Mouse (Mus musculus) gonadal fat pad, adult 2 months (tissue): ENCODE results near the gene Tmem135. TPM values are rescaled to one million over a fixed set of nuclear protein-coding genes. Genes with fewer than 3 reads are reported as not detected.

Experiments used
- DNase-seq: peaks from one replicate; pipeline ENCODE4 v3.0.0-alpha.2; 2012; ENCODE audit warnings: low read depth
- polyA plus RNA-seq: library from polyadenylated mRNA; depleted of rRNA; stranded (reverse); fragments of >200 nt; gene quantifications from 2 replicates; pipeline ENCODE4 v1.2.3, GENCODE M21; 2012

Tmem135 gene
- polyA plus RNA-seq, 1 experiment, result 108 TPM

DNA sequence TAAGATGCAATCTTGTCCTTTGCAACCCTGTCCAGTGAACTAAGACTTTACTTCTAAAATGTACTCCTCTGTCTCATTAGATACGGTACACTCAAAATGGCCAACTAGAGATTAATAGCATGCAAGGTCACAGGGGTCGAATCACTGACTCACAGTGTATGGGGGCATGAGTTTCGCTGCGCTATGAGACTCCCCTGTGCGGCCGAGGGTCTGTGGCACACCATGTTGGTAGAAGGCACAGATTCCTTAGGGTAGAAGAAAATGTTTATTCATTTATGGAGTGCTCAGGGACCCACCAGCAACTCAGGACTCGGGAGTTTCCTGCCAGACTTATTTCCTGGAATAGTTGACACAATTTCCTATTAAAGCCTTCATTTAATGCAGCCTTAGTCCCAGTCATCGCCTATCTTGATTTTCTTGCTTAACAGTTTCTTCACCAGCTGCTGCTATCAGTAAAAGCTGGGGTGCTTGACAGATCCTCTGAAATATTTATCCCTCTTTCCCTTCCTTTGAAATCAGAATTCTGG, 14.2 kb upstream of the Tmem135 start:
- no peak for DNase-seq

DNA sequence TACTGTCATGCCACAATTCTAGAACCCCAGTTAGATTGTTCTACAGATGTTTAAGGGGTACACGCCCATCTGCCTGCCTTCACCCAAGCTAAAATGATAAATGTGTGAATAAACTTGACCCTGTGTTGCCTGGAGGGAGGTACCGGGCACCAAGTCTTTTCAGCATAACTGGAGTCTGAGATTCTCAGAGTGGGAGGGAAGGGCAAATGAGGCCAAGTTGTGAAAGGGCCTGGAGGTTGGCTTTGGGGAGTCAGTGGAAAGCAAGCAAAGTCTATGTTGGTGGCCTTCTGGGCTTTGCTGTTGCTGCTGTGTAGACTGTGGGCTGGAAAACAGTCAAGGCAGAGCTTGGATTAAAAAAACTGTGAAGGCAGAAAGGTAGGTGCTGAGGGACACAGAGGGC, 13.7 kb upstream of the Tmem135 start:
- no peak for DNase-seq

DNA sequence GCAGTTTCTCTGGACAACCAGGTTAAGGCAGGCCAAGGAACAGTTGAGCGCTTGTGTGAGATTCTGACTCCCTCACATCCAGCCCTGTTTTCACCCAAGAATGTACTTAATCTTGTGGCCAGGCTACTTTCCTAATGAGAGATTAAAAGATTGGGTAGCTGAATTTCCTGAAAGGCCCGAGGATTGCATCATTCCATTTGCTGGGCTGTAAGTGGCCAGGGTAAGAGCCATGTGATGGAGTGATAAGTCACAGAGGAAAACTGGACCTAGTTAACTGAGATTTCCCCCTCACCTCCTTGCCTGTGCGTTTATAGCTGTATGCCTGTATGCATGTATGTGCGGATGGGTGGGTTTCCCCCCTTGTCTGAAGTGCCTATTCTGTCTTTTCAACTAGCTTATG, 12.0 kb upstream of the Tmem135 start:
- no peak for DNase-seq

DNA sequence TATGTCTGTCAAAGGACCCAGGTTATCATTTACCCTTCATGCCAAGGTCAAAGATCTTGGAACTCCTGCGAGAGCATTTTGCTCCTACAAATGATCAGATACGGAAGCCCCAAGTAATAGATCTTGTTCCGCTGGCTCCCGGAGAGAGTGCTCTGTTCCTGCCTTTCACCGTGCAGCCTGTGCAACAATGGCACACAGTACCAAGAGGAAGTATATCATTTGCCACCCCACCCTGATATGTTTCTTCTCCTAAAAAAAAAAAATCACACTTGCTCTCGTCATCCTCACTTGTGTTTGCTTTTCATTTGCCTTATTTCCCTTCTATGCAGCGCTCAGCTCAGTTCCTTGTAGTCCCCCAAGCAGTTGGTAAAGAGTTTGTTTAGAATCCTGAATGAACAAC, 8.1 kb upstream of the Tmem135 start:
- no peak for DNase-seq

DNA sequence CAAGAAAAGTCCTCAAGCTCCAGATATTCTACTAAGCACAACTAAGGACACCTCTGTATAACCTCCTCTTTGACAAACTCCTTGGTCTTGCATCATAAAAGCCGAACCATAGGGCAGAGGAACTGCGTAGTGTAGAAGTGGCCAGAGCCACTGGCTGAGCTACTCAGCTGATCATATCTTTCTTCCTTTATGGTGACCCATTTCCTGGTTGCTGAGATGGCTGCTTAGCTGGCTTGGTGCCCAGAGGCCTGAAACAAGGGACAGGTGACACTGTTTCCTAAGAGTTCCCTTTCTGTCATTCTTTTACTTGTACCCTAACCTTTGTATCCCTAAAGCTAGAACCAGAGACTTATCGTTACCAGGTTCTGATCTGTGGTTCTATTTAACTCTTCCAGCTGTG, 7.3 kb upstream of the Tmem135 start:
- DNase-seq, result no peak

DNA sequence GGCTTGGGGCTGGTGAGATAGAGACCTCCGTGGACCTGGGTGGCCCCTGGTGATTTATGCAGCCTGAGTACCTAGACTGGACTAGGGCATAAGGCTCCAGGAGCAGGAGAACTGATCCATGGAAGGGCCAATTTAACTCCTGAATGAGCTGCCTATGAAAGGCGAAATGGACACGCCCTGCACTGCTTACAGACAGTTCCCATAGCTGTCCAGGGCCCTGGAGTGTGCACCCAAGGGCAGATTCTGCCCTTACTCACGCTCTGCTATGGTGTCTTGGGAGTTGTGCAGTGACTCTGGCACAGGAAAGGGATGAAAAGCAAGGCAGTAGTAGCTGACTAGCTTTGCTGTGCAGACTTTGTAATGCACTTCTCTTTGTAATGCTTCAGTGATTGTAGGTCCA, 6.3 kb upstream of the Tmem135 start:
- DNase-seq, result no peak

DNA sequence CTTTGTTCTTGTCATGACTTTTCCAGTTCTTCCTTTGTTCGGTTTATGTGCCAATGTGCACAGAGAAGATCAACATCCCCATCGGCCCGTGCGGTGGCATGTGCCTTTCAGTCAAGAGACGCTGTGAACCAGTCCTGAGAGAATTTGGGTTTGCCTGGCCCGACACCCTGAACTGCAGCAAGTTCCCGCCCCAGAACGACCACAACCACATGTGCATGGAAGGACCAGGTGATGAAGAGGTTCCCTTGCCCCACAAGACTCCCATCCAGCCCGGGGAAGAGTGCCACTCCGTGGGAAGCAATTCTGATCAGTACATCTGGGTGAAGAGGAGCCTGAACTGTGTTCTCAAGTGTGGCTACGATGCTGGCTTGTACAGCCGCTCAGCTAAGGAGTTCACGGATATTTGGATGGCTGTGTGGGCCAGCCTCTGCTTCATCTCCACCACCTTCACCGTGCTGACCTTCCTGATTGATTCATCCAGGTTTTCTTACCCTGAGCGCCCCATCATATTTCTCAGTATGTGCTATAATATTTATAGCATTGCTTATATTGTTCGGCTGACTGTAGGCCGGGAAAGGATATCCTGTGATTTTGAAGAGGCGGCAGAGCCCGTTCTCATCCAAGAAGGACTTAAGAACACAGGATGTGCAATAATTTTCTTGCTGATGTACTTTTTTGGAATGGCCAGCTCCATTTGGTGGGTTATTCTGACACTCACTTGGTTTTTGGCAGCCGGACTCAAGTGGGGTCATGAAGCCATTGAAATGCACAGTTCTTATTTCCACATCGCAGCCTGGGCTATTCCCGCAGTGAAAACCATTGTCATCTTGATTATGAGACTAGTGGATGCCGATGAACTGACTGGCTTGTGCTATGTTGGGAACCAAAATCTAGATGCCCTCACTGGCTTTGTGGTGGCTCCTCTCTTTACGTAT, 3.3 kb upstream of the Tmem135 start:
- no peak for DNase-seq

DNA sequence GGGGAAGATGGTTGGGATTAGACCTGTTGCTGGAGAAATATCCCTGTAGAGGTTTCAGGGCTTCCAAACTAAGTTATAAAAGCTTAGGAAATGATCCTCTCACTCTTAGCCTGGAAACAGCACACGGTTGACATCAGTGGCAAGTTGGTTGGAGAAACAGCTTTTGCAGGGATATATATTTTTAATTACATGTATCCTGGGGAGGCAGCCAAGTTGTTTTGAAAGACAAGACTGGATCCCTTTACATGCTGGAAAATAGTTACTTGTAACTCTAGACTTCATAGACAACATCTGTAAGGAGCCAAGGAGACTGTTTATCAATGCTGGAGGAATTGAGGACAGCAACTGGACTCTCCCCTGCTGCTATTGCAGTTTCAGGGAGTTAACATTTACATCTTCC, 2.0 kb upstream of the Tmem135 start:
- DNase-seq, result no peak

DNA sequence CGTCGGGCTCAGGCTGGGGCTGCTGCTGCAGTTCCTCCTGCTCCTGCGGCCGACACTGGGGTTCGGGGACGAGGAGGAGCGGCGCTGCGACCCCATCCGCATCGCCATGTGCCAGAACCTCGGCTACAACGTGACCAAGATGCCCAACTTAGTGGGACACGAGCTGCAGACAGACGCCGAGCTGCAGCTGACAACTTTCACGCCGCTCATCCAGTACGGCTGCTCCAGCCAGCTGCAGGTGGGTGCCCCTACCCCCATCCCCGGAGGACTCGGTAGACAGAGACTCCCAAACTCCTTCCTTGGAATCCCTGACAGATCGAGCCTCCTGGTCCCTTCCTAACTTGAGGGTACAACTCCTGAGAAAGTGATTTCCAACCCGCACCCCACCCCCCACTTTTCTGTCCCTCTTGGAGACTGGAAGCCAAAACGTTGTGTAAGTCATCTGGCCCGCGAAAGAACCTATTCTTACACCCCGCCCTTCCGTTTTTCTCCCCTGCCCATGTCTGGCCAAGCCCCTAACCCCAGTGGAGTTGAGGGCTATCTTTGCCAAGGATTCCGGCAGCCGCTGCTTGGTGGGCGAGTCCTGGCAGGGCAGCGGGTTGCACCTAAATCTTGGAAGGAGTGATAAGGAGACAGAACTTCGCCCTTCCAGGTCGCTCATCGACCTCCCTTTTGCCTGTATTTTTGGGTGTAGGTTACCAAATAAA, 865 bp upstream of the Tmem135 start:
- DNase-seq, result no peak

DNA sequence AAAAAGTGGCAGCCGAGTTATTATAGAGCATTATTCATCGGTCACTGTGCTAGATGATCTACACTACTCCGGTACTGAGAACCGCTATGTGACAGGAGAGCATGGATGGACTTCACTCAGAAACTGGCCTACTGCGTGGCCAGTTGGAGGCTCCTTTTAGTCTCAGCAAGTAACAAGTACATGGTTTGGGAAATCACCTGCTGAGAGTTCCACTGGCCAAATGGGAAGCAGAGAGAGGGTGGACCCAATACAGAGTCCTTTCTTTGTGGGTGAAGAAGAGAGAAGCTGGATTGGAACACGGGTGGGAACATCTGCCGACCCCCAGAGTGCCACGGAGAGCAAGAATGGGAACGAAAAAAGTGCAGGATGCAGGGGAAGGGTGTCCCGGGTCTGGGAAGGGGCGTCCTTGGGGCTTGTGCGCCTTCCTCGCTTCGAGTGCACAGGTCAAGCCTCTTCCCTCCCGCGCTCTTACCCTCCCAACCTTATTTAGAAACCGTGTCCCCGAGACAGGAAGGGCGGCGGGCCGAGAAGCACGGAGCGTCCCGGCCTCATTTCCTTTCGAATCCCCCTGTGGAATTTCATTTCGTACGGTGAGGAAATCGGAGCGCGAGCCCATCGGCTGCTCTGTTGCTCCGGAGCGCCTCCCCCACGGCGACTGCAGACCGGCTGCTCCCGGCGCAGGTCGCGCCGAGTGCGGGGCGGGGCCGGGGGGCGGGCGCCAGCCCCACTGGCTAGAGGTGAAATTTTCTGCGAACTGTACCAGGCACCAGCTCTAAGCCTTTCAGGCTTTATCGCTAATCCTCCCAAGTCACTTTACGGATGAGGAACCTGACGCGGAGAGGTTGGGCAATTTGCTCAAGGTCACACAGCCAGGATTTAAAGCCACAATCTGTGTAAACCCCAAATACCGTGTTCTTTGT, 709 bp downstream of the Tmem135 start:
- DNase-seq, result no peak

DNA sequence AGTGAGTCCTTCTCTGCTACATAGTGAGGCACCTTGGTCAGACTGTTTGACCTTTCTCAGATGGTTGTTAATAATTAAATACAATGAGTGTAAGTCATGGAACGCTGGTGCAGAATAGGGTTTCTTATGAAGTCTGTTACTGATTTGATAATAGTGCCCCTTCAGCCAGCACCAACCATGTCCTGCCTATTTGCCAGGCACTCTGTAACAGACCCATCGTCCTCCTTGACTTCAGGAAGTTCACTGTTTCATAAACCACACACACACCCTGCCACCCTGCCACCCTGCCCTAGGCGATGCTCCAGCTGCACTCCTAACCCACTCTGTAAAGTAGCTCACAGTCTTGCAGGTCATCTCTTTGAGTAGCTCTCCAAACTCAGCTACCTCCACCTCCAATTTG, 2.1 kb downstream of the Tmem135 start:
- DNase-seq, result no peak

DNA sequence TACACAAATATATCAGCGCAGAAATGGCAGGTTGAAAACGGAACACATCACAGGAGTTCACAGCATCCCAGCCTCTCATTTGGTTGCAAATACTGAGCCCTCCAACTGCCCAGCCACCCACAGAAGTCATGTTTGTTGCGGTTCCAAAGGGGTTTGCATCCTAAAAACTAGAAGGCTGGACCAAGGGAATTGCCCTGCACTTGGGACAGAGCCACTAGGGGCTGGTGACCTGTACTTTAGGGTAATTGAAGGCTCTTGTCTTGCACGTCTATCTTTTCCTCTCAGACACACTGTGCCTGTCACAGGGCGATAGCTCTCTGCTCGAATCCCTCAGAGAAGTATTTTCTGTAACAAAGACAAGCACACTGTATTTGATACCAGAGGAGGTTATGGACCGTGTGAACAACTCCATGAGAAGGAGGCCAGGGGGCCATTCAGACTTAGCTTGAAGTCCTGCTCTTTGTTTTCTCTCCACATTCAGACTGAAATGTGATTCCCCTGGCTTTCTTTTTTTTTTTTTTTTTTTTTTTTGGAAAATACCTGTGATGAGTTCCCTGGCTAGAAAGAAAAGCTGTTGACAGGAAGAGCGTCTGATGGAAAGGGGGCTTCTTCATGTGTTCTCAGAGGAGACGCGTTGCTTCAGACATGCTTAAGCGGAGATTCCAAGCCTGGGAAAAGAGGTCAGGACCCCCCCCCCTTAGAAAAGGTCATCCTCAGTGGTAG, 2.7 kb downstream of the Tmem135 start:
- no peak for DNase-seq

DNA sequence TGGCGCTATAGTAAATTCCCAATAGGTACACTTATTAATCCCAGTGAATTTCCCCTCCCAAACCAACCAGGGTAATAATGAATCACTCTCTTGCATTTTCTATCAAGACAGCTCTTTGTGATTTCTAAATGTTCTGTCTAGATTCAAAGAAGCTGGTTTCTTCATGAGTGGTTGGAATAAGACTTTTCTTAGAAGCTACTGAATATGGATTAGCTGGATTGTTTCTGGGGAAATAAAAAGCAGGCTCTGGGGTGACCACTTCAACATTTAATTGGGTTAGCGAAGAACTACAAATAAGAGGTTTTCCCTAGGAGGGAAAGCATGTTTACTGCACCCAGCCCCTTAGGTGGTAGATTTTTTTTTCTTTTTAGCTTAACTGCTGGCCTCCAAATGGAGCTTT, 3.3 kb downstream of the Tmem135 start:
- no peak for DNase-seq

DNA sequence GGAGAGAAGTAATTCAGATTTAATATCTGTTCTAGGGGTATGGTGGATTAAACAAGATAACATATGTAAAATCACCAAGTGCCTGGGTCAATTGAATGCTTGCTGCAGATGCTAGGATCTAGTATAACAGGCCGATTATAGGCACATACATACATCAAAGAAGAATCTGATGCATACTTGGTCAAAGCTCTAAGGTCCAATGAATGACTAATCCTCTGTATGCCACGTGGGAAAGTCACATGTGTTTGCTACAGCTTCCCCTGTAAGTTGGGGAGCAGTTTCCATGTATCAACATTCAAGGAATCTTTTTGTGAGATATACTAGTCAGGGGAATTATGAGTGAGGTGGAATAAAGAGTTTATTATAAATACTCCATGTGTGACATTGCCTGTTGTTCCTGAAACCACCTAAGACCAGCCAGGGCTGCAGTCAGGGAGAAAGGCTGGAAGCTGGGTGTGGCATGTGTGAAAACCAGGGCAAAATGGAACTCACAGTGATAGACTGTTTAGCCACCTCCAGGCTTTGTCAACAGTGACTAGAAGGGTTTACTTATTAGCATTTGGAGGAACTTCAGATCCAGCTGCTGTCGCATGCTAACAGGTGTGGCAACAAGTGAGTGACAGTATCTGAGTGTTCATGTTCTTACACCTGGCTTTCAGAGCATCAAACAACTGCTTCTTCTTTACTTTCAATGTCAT, 6.0 kb downstream of the Tmem135 start:
- DNase-seq, result no peak

DNA sequence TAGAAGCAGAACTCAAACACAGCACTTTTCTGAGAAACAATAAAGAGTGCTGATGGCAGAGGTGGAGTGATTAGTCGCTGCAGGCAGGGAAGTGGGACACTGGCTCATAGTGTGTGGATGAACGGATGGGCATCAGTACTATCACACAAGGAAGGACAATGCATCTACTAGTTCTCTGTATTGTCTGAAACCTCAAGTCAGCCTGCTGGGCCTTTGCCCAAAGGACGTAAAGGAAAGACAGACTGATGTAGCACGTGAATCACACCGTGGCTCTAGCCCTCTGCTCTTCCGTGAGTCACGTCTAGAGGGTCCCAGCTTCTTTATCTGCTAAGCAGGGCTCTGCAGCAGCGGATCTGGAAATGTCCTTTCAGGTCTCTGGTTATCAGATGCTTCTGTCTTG, 7.6 kb downstream of the Tmem135 start:
- DNase-seq, result no peak

DNA sequence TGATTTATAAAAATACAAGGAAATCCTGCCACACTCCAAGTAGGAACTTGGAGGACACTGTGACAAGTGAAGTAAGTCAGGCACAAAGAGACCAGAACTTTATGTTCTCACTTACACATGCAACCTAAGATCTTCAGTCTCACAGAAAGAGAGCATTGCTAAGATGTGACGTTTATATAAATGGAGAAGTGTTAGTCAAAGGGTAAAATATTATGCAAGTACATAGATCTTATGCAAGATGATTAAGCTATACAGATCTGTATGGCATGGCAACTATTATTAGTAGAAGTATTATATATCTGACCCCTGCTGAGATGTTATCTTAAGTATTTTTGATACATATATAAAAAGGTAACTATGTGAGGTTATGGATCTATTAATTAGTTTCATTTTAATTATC, 8.6 kb downstream of the Tmem135 start:
- DNase-seq, result no peak

DNA sequence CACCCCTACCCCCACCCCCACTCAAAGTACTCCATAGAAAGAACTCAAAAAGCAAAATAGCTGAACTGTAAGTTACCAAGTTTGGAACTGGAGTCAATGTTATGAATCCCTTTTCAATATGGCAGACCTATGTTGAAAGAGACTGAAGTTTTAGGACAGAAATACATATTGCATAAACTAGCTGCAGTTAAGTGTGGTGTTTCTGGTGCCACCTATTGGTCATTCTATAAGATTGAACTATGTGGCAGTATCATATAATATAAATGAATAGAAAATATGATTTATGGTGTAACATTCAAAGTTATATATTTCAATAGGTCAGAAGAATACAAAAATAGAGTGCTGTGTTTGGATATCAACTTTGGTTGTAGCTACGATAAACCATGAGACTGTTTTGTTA, 11.2 kb downstream of the Tmem135 start:
- DNase-seq, result no peak

DNA sequence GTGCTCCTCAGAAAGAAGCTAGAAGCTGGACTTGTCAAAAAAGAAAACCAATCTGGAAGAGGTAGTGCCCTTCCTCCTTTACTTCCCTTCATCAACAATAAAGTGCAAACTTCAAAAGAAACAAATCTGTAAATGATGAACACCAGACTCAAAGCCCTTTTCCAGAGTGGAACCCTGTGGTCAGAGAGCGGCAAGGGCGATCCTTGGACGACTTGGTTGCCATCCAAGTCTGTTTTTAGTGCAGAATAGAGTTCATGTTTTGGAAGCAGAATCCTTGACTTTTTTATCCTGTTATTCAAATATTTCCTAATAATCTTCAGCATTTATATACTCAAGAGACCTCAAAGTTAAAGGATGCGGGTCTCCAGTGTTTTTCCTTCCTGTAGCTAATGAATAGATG, 11.6 kb downstream of the Tmem135 start:
- no peak for DNase-seq

DNA sequence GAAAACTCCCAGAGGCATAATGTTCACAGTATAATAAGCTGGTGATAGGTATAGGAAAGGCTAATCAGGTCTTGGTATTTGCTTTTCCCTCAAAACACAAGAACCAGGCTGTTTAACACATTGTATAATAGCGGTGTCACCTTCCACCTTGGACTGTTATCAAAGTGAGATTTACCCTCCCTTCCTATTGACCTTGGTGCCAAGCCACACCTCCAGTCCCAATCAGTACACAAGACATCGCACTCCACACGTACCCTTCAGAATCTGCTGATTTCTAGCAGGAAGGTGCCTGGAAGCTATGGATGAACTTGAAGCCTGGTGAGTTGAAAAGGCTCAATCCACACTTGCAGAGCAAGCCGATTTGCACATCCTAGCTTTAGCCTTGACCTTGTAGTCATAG, 12.2 kb downstream of the Tmem135 start:
- no peak for DNase-seq

DNA sequence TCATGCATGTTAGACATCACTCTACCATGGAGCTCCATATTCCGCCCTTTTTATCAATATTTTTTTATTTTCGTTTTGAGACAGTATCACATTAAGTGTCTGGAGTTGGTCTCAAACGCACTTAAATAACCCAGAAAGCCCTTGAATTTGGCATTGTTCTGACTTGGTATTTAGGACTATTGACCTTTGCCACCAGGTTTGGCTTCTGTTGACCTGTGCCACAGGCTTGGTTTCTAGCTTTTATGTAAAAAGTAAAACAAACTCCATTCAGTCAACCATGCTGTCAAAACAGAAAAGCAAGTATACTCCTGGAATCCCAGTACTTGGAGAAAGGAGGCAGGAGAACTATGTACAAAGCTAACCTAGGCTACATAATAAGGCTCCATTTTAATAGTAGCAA, 12.7 kb downstream of the Tmem135 start:
- no peak for DNase-seq

DNA sequence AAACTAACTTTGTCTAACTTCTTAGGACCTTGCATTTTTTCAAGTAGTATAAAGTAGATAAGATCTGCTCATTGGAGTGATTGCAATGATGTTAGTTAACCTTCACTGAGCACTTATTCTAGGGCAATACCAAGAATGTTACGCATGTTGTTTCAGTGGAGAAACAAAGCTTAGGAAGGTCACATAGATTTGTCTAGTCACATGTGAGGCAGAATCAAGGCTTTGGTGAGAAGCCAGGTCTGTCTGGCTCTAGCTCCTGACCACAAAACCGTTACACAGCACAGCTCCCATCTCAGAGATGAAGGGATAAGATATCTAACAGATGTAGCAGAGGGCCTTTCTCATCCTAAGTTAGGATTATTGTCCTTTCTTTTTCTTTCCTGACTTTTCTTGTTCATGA, 13.4 kb downstream of the Tmem135 start:
- no peak for DNase-seq
